In genomic region chr3:78755686-78756476, GRCm38 (mm10) we compare ENCODE assay signal across 13 mouse cellular contexts.
DNase-seq lines count a peak whose midpoint lies in the region; ATAC-seq lines count a peak whose summit lies in the region.
"Had no signal": no experiment of that assay in that cellular context is flagged by ENCODE, and none has a peak within 500 bp of the region (broad histone marks: within the 10 kb centered on the region; RNA-seq: fewer than 3 reads in every experiment).

No protein-coding gene starts in this region.

- H3K9ac ChIP-seq in limb, embryonic 13.5 days: no peak overlapping the region

- intact Hi-C loops in left cerebral cortex, postnatal 4 days (cut with DNase I): no loop called here
- intact Hi-C loops in left cerebral cortex, postnatal 14 days (cut with DNase I): no loop called here

- no peaks in the 10 kb centered on the region for H3K27me3 ChIP-seq in embryonic facial prominence, embryonic 10.5 days (replicated peaks; ENCODE audit: low read depth, poor library complexity, severe bottlenecking)
- H3K27me3 ChIP-seq in limb, embryonic 13.5 days: no peaks in the 10 kb centered on the region

- H3K9me3 ChIP-seq in embryonic facial prominence, embryonic 10.5 days: no peaks in the 10 kb centered on the region
- no peaks in the 10 kb centered on the region for H3K9me3 ChIP-seq in limb, embryonic 13.5 days

- H3K27ac ChIP-seq in embryonic facial prominence, embryonic 10.5 days (replicated peaks): no peak overlapping the region
- no peak overlapping the region for H3K27ac ChIP-seq in limb, embryonic 13.5 days

- no peak overlapping the region for H3K4me3 ChIP-seq in embryonic facial prominence, embryonic 10.5 days
- no peak overlapping the region for H3K4me3 ChIP-seq in limb, embryonic 13.5 days

- 66% methylated on average over 4 of the region's 4 CpGs for WGBS in embryonic facial prominence, embryonic 10.5 days
- WGBS in limb, embryonic 13.5 days: 45% methylated on average over 4 of the region's 4 CpGs

- peak; percentile 61 to 75 for DNase-seq in cerebellum, postnatal 14 days
- DNase-seq in cerebellum, adult 11-12 months: no peak
- DNase-seq in left cerebral cortex, postnatal 4 days: peak; percentile 36
- no peak for DNase-seq in left cerebral cortex, postnatal 14 days (ENCODE audit: low spot score in 2 of 2)
- DNase-seq in embryonic facial prominence, embryonic 10.5 days (ENCODE audit: low spot score): peak; percentile 13
- DNase-seq in ovary, postnatal 36 days (ENCODE audit: low spot score): no peak
- no peak for DNase-seq in left cerebral cortex, adult 18-20 months (ENCODE audit: low spot score in 2 of 2)
- DNase-seq: gastrocnemius, postnatal 14 days; kidney, postnatal 4 days; thymus, postnatal 25 days had no signal

- ATAC-seq in limb, embryonic 13.5 days (ENCODE audit: low FRiP score, low read depth): peak; percentile 59; the same call in 1 of the 2 replicates
- ATAC-seq: lung, postnatal 0 days had no signal

- H3K4me2 ChIP-seq in limb, embryonic 13.5 days (replicated peaks): no peak overlapping the region
- H3K4me2 ChIP-seq: liver, embryonic 11.5 days had no signal

- H3K4me1 ChIP-seq in embryonic facial prominence, embryonic 10.5 days: no peaks in the 10 kb centered on the region
- H3K4me1 ChIP-seq in limb, embryonic 13.5 days: peaks cover 8% of the 10 kb centered on the region

- no peaks in the 10 kb centered on the region for H3K36me3 ChIP-seq in embryonic facial prominence, embryonic 10.5 days (replicated peaks)
- no peaks in the 10 kb centered on the region for H3K36me3 ChIP-seq in limb, embryonic 13.5 days

Comparison
In these comparisons a context has a peak if more than half of its experiments do, and no peak if none do; other contexts are left out.
1. DNase-seq: peak in cerebellum, postnatal 14 days (2 of 2), left cerebral cortex, postnatal 4 days (single experiment) and embryonic facial prominence, embryonic 10.5 days (single experiment); none in cerebellum, adult 11-12 months (single experiment), left cerebral cortex, postnatal 14 days (0 of 2), ovary, postnatal 36 days (single experiment) and left cerebral cortex, adult 18-20 months (0 of 2).